Mouse (Mus musculus): ENCODE measurements around the gene Fbrs.

The Fbrs gene

DNA sequence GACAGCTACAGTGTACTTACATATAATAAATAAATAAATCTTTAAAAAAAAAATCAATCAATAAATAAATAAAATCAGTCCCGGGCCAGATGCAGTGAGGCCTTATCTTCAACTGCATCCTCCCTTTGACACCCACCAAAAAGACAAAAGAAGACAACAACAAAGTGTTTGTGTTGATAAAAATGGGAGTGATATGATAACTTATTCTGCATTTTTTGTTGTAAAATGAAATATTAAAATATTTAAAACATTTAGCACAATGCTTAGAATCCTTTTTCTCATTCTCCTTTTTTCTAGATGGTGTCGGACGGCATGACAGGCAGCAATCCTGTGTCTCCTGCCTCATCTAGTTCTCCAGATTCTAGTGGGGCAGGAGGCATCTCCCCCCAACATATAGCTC lies 40.3 kb downstream of the Fbrs start, which contains the start of gene Gm42715:
TSS of gene Gm42715 (plus strand) at position 301 of the 400 bp plus-strand sequence.
- no peak for DNase-seq (ENCODE audit: low read depth, low spot score)
